Mouse (Mus musculus): ENCODE data around the gene Treh.

GRCm38 (mm10) chr9:44699196-44699595 lies 26.2 kb downstream of the Treh start:
- TF ChIP-seq CTCF (IDR thresholded peaks at IDR 0.05; ENCODE audit: extremely low read depth, insufficient read length, insufficient replicate concordance, low read depth, low read length) (no peak), POLR2A (IDR thresholded peaks at IDR 0.05; ENCODE audit: low read depth, low read length) (no peak)

Measured in small intestine, adult 2 months (tissue).